Mouse (Mus musculus): ENCODE measurements around the gene Insig1.
A peak's percentile ranks its signal among the peaks of the same experiment; 100 is the strongest.

Insig1 gene

GRCm38 (mm10) chr5:28122491-28123454 lies 51.6 kb downstream of the Insig1 start:
- peak; percentile 40 for DNase-seq (ENCODE audit: low spot score)

- no peak for DNase-seq (ENCODE audit: low spot score)
Observed at GRCm38 (mm10) chr5:28123455-28123825, 52.3 kb downstream of the Insig1 start.

GRCm38 (mm10) chr5:28124321-28125230 lies 53.4 kb downstream of the Insig1 start:
- DNase-seq (ENCODE audit: low spot score) = no peak
